Mouse (Mus musculus) cerebellum, adult 2 months (tissue): ENCODE measurements around the gene Ror2.

Experiments
- CTCF ChIP-seq: fragments of 200-500 bp; IDR thresholded peaks from 2 replicates; pipeline ENCODE4 v1.5.1; 2011; ENCODE audit warnings: low read depth, mild to moderate bottlenecking, control low read depth, low read length, moderate library complexity, borderline replicate concordance; ENCODE audit not compliant: insufficient read depth
- POLR2A ChIP-seq: fragments of 200-500 bp; IDR thresholded peaks from 2 replicates; pipeline ENCODE4 v1.6.1; 2011; ENCODE audit warnings: low read length, control low read depth, borderline replicate concordance; ENCODE audit not compliant: insufficient read depth

GRCm38 (mm10) chr13:53067949-53068348, 218.0 kb downstream of the Ror2 start:
- TF ChIP-seq CTCF, result no peak
- TF ChIP-seq POLR2A, result no peak
